Mouse (Mus musculus): ENCODE data around the gene Padi4. TPM values are rescaled to one million over a fixed set of nuclear protein-coding genes. Genes with fewer than 3 reads are reported as not detected.

The Padi4 gene
- polyA plus RNA-seq (2012; rRNA removed) = 0.32 and 0.47 TPM in 2 replicates

DNA sequence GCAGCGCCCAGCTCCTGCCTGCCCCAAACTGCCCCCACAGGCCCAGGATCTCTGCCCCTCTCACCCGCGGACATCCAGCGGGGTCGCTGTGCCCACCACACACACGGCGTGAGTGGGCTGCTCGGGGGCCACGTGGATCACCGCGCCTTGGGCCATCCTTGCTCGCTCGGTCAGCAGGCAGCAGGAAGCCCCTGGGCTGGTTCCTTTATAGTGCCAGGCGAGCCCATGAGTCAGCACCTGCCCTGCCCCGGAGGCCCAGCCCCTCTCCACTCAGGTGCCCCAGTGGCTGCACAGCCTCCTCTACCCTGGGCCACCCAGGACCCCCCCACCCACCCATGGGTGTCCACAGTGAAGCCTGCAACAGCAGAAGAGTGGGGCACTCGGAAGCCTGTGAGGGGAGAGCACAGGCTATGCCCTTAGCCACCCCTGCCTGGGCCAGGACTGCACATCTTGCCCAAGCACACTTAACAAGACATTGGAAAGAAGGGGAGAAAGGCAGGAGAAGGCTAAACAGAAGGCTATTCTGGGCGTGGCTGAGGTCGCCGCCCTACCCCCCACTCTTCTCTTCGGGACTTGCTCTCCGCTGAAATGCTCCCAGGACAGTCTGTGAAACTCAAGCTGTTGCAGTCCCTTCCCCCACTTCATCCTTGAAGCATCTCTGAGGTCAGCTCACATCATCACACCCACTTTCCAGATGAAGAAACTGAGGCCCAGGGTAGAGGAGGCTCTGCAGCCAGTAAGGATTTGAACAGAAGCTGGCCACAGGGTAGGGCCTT, at the start of gene Padi4:
Gene Padi4, minus strand, starts transcription at position 212 of the 776 bp plus-strand sequence.

DNA sequence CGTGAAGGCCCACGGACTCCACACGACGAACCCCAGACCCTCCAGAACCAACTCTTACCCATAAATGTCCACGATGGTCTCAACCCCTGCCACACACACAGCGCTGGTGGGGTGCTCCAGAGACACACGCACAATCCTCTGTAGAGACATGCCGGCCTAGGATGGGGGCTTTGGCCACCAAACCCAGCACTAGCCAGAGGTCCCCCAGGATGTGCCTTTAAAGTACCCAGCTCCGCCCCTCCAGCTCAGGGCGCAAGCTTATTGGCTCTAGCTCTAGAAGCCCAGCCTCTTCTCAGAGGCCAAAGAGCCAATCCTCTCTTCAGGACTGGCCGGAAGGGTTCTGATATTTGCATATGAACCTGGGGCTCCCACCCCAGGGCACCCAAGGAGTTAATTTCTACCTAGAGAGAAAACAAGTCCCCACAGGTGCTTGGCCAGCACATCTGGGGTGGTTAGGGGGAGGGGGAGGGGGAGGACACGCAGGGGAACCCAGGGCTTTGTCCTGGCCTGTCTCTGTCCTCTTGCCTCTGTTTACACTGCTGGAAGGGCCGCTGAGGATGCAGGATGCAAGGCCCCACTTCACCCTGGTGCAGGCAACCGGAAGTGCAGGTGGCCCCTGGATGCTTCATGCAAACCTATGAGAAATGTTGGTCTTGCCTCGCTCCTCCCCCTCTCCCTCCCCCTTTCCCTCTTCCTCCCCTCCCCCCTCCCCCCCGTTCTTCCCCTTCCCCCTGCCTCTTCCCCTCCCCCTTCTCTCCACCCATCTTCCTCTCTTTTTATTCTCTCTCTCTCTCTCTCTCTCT, 36.6 kb upstream of the Padi4 start, which contains the start of gene Padi3:
Gene Padi3, minus strand, starts transcription at position 191 of the 803 bp plus-strand sequence.

DNA sequence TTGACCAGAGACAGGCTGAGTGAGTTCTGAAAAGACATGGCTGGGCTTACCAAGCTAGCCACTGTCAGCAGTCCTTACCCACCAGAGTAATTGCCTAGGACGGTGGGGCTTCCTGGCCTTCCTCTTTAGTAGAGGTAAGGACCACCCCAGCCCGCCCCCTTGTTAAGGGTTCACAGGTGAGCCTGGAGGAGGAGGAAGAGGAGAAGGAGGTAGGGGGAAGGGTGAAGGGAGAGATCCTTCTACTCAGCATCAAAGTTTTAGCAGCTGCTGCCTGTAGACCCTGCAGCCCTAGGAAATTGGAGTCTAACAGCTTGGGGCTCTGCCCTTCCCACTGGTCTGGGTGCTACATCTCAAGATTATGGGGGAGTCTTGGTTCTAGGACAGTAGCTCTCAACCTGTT, 31.5 kb downstream of the Padi4 start, which contains the start of gene Padi6:
Gene Padi6, minus strand, starts transcription at position 101 of the 400 bp plus-strand sequence.

DNA sequence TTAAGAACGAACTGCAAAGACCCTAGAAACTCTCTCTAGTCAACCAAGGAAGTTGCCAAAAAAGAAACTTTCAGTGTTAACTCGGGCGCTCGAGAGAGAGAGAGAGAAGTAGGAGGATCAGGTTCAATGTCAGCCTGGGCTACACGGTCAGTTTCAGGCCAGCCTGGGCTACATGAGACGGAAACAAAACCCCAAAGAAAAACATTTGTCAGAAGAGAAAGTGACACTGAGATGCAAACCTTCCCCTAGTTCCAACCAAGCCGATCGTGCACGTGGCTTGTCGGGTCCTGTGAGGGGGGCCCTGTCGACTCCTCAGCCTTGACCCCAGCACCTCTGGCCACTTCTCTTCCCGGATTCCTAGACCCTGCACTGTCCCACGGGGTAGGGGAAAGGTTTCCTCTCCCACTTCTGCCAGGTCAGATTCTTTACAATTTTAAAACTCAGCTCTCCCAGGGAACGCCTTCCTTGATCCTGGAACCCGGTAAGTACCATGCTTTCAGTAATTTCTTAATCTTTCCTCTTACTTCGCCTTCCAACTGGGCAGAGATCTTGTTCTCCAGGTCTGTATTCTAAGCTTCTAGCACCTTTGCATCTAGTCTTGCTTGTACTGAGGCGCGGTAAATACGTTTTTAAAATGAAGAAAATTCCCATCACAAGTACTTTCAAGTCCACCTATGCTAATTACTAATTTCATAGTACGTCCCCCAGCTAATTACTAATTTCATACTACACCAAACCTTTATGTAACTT, 73.6 kb downstream of the Padi4 start, which contains the start of gene Rcc2:
Gene Rcc2, plus strand, starts transcription at position 273 of the 750 bp plus-strand sequence.

Other genes starting within 250 kb of the Padi4 start
- gene Arhgef10l, start 108.2 kb downstream of the Padi4 start, polyA plus RNA-seq (2012; rRNA removed) = 2.0 TPM in 2 replicates
- gene Rcc2, start 73.7 kb downstream of the Padi4 start, polyA plus RNA-seq (2012; rRNA removed) = 42.3 and 56.3 TPM in 2 replicates
- gene Padi6, start 31.6 kb downstream of the Padi4 start, polyA plus RNA-seq (2012; rRNA removed) = 0.01 TPM in 1 of 2 replicates, not detected in the other
- 0.10 and 0.15 TPM in 2 replicates for gene Padi3, start 36.4 kb upstream of the Padi4 start, polyA plus RNA-seq (2012; rRNA removed)
- gene Padi1, start 71.5 kb upstream of the Padi4 start, polyA plus RNA-seq (2012; rRNA removed) = 0.01 and 0.02 TPM in 2 replicates
- gene Padi2, start 132.1 kb upstream of the Padi4 start, polyA plus RNA-seq (2012; rRNA removed) = 0.74 and 0.85 TPM in 2 replicates
- 84.3 and 93.8 TPM in 2 replicates for gene Sdhb, start 187.0 kb upstream of the Padi4 start, polyA plus RNA-seq (2012; rRNA removed)
- 14.3 and 17.0 TPM in 2 replicates for gene Atp13a2, start 212.6 kb upstream of the Padi4 start, polyA plus RNA-seq (2012; rRNA removed)
- gene Mfap2, start 236.2 kb upstream of the Padi4 start, polyA plus RNA-seq (2012; rRNA removed) = 5.8 and 8.7 TPM in 2 replicates